Mouse (Mus musculus) liver, embryonic 14.5 days (tissue): Measurements from ENCODE around the gene Lrtm2. TPM values are rescaled to one million over a fixed set of nuclear protein-coding genes. Genes with fewer than 3 reads are reported as not detected.

Experiments
- ATAC-seq: fragments of 200-750 bp; cut with Nextera tagmentation; 2 replicates; pipeline ENCODE4 v1.8.0; 2017; ENCODE audit warnings: moderate number of reproducible peaks, mild to moderate bottlenecking, moderate library complexity; ENCODE audit not compliant: insufficient read depth
- DNase-seq, 3 experiments: peaks; one replicate each; pipeline ENCODE4 v3.0.0-alpha.2; 2012 to 2013; ENCODE audit warnings: low read depth in 3 of 3, low spot score in 3 of 3
- H3K27ac ChIP-seq: fragments of 300-500 bp; sonication (generic); 2 replicates; pipeline ENCODE4 v1.5.1; 2014; ENCODE audit warnings: moderate library complexity, mild to moderate bottlenecking, control low read depth, inconsistent platforms
- H3K27me3 ChIP-seq: fragments of 300-500 bp; sonication (generic); 2 replicates; pipeline ENCODE4 v1.6.1; 2014; ENCODE audit warnings: mild to moderate bottlenecking, low read length, moderate library complexity; ENCODE audit not compliant: control insufficient read depth, insufficient read depth
- H3K36me3 ChIP-seq: fragments of 300-500 bp; sonication (generic); replicated peaks from 2 replicates; pipeline ENCODE4 v1.6.1; 2014; ENCODE audit warnings: low read depth; ENCODE audit not compliant: control insufficient read depth, insufficient read depth
- H3K4me1 ChIP-seq, 2 experiments: fragments of 200-500 bp in 1 of 2; fragments of 300-500 bp in 1 of 2; sonication (generic) in 1 of 2; replicated peaks; 2 replicates each; pipeline ENCODE4 v1.6.1; 2012 to 2014; ENCODE audit warnings: antibody characterized with exemption in 1 of 2, inconsistent platforms in 1 of 2, low read length in 1 of 2; ENCODE audit not compliant: control insufficient read depth in 2 of 2, insufficient read depth in 2 of 2
- H3K4me2 ChIP-seq: fragments of 300-500 bp; sonication (generic); 2 replicates; pipeline ENCODE4 v1.6.1; 2014; ENCODE audit warnings: low read depth, mild to moderate bottlenecking, control low read depth, moderate library complexity
- H3K4me3 ChIP-seq, 2 experiments: fragments of 200-500 bp in 1 of 2; fragments of 300-500 bp in 1 of 2; sonication (generic) in 1 of 2; 2 replicates each; pipeline ENCODE4 v1.5.1; 2012 to 2014; ENCODE audit warnings: low read depth in 2 of 2, low read length in 2 of 2, mild to moderate bottlenecking in 2 of 2, control low read depth in 1 of 2, inconsistent platforms in 1 of 2, moderate library complexity in 1 of 2; ENCODE audit not compliant: insufficient read depth in 1 of 2
- H3K9ac ChIP-seq: fragments of 300-500 bp; sonication (generic); replicated peaks from 2 replicates; pipeline ENCODE4 v1.6.1; 2014; ENCODE audit warnings: mild to moderate bottlenecking, control low read depth, moderate library complexity
- H3K9me3 ChIP-seq: fragments of 300-500 bp; sonication (generic); 2 replicates; pipeline ENCODE4 v1.6.1; 2016; ENCODE audit warnings: low read length, mixed read lengths; ENCODE audit not compliant: control insufficient read depth
- CTCF ChIP-seq: IDR thresholded peaks from 2 replicates; pipeline ENCODE4 v1.5.1; 2016; ENCODE audit warnings: antibody characterized with exemption, low read depth, control low read depth
- EP300 ChIP-seq: IDR thresholded peaks from 2 replicates; pipeline ENCODE4 v1.6.1; 2016; ENCODE audit warnings: antibody characterized with exemption, low read depth
- WGBS: fragments of 180-500 bp; shearing (Covaris S2); extraction: QIAGEN DNeasy Blood & Tissue Kit; methylation state at CpG from one replicate; pipeline ENCODE4 v1.1.7; 2014; ENCODE audit not compliant: insufficient replicate concordance; 5-methylcytosine and 5-hydroxymethylcytosine counted together
- polyA plus RNA-seq, 2 experiments: library from polyadenylated mRNA; depleted of rRNA in 1 of 2; stranded (reverse) in 1 of 2; unstranded in 1 of 2; fragments of >200 nt; fragmentation: Nextera tagmentation in 1 of 2; extraction: Ambion mirVana in 1 of 2; gene quantifications; 2 replicates each; pipeline versions ENCODE4 v1.2.1 to v1.2.3; 2012 to 2014

Gene Lrtm2
- polyA plus RNA-seq, 2 experiments, result 0.08 TPM; not detected in 1

DNA sequence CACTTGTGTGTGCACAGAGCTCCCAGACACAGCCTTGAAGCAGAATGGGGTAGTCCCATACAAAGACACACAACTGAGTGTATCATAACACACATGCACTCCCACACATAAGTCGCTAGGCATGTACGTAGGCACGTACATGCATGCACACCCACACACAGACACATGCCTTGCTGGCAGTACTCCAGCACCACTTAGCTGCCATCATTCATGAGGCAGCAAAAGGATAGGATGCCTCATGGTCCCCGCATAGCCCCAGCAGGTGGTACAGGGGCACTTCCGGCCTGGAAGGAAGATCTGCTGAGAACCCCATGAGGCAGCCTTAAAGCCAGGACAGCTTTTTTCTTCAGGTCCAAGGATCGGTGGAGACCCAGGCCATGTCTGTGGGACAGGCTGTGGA lies 4.6 kb downstream of the Lrtm2 start:
- Histone ChIP-seq H3K27me3 (peaks cover 19% of the 10 kb centered on the region), H3K27ac (no peak overlapping the region)
- 59% methylated on average over 6 of the region's 6 CpGs for WGBS

DNA sequence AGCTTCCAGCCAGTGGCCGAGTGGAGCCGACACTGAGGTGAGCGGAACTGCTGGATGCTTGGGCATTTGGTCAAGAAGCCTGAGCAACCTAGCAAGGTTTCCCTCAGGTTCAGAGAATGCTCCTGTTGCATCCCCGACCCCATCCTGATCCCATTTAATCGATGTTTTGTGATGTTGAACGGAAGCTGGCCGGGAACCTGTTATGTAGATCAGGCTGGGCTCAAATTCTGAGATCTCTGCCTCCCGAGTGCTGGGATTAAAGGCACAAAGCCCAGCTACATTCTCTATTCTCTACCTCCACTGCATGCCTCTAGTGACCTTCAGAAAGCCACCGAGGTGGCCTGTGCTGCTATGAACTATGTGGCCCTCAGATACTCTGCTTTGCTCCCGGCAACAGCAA lies 5.8 kb downstream of the Lrtm2 start:
- H3K9ac ChIP-seq, result no peak overlapping the region
- H3K4me2 ChIP-seq, result no peak overlapping the region
- TF ChIP-seq EP300 (no peak), CTCF (no peak)
- no peak for DNase-seq
- ATAC-seq, result no peak
- no peaks in the 10 kb centered on the region for H3K36me3 ChIP-seq
- H3K27ac ChIP-seq, result no peak overlapping the region
- 54% methylated on average over 10 of the region's 10 CpGs for WGBS
- H3K27me3 ChIP-seq, result peaks cover 7% of the 10 kb centered on the region
- H3K9me3 ChIP-seq, result no peaks in the 10 kb centered on the region
- H3K4me3 ChIP-seq, result no peak overlapping the region
- no peaks in the 10 kb centered on the region for H3K4me1 ChIP-seq

More for the DNA sequence above, 4.6 kb downstream of the Lrtm2 start:
- no peak for ATAC-seq
- Histone ChIP-seq H3K4me2 (no peak overlapping the region), H3K9me3 (no peaks in the 10 kb centered on the region), H3K36me3 (no peaks in the 10 kb centered on the region), H3K4me1 (no peaks in the 10 kb centered on the region), H3K9ac (no peak overlapping the region), H3K4me3 (no peak overlapping the region)
- no peak for TF ChIP-seq CTCF
- no peak for TF ChIP-seq EP300
- DNase-seq, result no peak

DNA sequence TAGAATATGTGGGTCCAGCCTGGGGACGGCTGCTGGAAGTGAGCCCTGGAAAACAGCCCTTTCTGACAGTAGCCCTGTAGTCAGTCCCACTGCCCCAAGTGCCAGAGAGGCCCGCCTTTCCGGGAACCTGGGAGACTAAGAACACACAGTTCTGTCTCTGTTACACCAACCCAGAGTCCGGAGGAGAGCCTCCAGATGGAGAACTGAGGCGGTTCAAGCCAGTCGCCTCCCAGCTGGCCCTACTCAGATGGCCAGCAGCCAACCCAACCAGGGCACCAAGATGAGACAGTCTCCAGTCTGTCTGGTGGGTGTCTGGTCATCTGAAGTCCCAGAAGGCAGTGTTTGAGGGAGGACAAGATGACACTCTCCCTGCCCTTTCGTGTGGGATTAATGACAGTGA lies 8.8 kb downstream of the Lrtm2 start:
- WGBS, result 66% methylated on average over 7 of the region's 7 CpGs
- H3K4me3 ChIP-seq, result no peak overlapping the region
- TF ChIP-seq CTCF, result no peak
- TF ChIP-seq EP300, result no peak
- no peak overlapping the region for H3K9ac ChIP-seq
- no peaks in the 10 kb centered on the region for H3K36me3 ChIP-seq
- H3K4me1 ChIP-seq, result no peaks in the 10 kb centered on the region
- DNase-seq, result no peak
- no peak for ATAC-seq
- H3K27ac ChIP-seq, result no peak overlapping the region
- no peak overlapping the region for H3K4me2 ChIP-seq
- H3K9me3 ChIP-seq, result no peaks in the 10 kb centered on the region
- no peaks in the 10 kb centered on the region for H3K27me3 ChIP-seq

DNA sequence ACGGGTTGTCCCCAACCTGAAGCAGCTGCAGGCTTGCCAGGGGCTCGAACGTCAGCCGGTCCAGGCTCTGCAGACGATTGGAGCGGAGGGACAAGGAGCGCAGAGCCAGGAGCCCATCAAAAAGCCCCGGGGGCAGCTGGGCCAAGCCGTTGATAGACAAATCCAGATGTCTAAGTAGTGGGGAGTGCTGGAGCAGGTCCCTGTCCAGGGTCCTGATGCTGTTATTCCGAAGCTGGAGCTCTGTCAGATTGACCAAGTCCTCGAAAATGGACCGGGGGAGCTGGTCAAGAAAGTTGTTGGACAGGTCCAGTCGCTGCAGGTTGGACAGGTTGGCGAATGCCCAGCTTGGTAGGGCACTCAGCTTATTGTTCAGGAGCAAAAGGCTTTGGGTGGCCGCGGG lies 10.1 kb downstream of the Lrtm2 start:
- H3K27me3 ChIP-seq, result no peaks in the 10 kb centered on the region
- H3K4me1 ChIP-seq, result no peaks in the 10 kb centered on the region
- no peaks in the 10 kb centered on the region for H3K36me3 ChIP-seq
- TF ChIP-seq EP300 (no peak), CTCF (no peak)
- ATAC-seq, result no peak
- H3K4me2 ChIP-seq, result no peak overlapping the region
- no peak overlapping the region for H3K9ac ChIP-seq
- H3K9me3 ChIP-seq, result no peaks in the 10 kb centered on the region
- no peak overlapping the region for H3K27ac ChIP-seq
- no peak for DNase-seq
- H3K4me3 ChIP-seq, result no peak overlapping the region
- 38% methylated on average over 16 of the region's 16 CpGs for WGBS

DNA sequence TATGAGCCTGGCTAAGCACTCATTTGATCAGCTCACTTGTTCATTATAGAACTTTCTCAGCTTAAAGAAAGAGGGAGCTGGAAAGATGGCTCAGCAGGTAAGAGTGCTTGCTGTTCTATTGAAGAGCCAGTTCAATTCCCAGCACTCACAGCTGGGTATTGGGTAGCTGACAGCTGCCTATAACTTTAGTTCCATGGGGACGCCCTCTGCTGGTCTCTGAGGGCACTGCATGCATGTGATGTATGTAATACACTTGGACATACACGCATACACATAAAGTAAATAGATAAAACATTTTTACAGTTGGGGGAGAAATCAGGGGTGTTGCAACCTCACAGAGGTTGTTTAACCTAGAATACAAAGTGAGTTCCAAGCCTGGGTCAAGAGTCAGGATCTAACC lies 11.2 kb downstream of the Lrtm2 start:
- ATAC-seq, result no peak
- 40% methylated on average over 2 of the region's 2 CpGs for WGBS

More for the DNA sequence above, 11.2 kb downstream of the Lrtm2 start:
- no peaks in the 10 kb centered on the region for H3K4me1 ChIP-seq
- no peak overlapping the region for H3K4me3 ChIP-seq
- no peak overlapping the region for H3K4me2 ChIP-seq
- TF ChIP-seq CTCF, result peak; percentile 50
- no peak for TF ChIP-seq EP300
- no peaks in the 10 kb centered on the region for H3K36me3 ChIP-seq
- H3K9me3 ChIP-seq, result no peaks in the 10 kb centered on the region
- H3K27me3 ChIP-seq, result no peaks in the 10 kb centered on the region
- H3K27ac ChIP-seq, result no peak overlapping the region
- no peak overlapping the region for H3K9ac ChIP-seq
- DNase-seq, result no peak
